Mouse (Mus musculus) 416B (cell line): ENCODE measurements around the gene Gcg.
A peak's percentile ranks its signal among the peaks of the same experiment; 100 is the strongest.

Source experiments
- DNase-seq: peaks from one replicate; pipeline ENCODE4 v3.0.0; 2011; ENCODE audit warnings: low read depth

Gcg gene

DNA sequence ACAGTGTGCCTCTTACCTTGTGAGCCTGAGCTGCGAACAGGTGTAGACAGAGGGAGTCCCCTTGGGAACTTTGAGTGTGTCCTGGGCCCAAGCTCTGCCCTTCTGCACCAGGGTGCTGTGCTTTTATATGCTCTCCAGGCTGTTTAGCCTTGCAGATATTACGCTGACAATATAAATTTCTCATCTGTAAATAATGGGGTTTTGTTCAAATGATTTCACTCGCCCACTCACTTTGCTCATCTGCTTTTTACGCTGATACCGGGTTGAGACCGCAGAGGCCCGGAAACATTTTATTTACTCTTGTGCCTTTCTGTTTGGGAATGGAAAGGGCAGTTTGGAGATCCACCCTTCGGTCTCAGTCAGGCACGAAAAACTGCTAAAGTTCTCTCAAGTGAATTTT, at the start of gene Gcg:
Gene Gcg (minus strand): TSS at position 101 of the 400 bp plus-strand sequence.
- DNase-seq: no peak

DNA sequence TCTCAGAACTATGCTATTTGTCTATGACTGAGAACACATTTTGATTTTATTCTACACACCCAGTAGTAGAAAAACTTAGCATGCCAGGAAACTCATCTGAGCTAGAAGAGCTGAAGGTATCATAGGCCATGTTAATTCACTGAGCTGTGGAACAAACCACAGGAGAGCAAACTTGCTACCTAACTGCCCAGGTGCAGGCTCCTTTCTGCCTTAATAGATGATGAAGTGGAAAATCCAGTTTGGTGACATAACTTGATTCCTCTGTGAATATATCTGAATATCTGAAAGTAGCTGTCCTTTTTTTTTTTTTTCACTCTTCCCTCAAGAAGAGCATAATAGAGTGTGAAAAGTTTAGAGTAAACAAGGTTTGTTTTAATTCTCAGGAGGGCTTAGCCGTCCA, 47.6 kb upstream of the Gcg start:
- DNase-seq: no peak

GRCm38 (mm10) chr2:62526399-62526798, 42.9 kb upstream of the Gcg start:
- DNase-seq: no peak

DNA sequence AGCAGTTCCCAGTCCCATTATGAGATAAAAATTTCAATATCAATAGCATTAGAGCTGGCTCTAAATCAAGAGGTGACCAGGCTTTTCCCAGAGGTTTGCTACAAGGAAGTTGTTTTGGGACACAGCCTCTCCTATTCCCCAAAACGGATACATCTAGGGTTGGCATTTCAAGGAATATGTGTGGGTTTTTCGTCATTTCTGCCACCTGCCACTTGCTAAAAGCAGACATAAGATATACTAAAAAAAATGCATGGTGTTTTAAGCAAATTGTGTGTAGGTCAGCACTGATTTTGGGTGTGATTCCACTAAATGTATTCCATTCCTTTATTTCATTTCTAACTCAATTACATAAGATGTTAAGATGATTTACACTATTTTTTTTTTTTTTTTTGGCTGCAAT, 34.3 kb upstream of the Gcg start:
- DNase-seq: no peak

- DNase-seq: no peak
These were observed 31.0 kb upstream of the Gcg start for GRCm38 (mm10) chr2:62514477-62514876.

DNA sequence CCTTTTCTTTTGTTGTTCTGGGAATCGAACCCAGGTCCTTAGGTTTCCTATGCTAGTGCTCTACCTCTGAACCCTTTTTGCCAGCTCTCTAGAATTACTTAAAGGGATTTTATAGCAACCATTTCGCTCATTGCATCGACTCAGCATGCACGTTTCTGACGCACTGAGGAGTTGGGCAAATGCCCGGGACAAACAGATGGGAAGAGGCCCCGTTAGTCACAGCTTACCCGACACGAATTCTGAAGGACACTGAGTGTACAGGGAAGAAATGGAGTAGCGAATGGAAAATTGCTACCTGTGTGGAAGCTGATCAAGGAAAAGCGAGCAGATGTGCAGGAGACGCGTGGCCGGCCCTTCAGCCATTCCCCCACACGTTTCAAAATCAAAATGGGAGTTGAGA, 30.0 kb upstream of the Gcg start:
- DNase-seq: no peak

DNA sequence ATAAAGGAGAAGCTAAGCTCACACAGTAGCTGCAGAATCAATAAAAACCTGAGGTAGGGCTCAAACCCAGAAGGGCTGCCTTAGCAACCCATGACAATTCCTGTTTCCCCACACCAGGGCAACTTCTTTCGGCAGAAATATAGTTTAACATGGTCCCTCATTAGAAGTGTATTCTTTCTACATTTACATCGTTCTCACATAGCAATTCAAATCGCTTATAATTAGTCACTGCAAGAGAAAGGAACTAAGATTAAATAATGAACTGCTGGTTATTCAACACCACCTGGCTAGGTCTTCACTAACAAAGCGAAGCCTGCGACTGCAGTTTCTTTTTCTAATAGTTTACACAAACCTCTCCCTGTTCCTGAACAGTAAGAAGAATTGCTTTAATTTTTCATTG, 23.7 kb upstream of the Gcg start:
- DNase-seq: no peak

GRCm38 (mm10) chr2:62506441-62506840, 23.0 kb upstream of the Gcg start:
- no peak for DNase-seq

GRCm38 (mm10) chr2:62504269-62504796, 20.9 kb upstream of the Gcg start:
- DNase-seq: no peak

DNA sequence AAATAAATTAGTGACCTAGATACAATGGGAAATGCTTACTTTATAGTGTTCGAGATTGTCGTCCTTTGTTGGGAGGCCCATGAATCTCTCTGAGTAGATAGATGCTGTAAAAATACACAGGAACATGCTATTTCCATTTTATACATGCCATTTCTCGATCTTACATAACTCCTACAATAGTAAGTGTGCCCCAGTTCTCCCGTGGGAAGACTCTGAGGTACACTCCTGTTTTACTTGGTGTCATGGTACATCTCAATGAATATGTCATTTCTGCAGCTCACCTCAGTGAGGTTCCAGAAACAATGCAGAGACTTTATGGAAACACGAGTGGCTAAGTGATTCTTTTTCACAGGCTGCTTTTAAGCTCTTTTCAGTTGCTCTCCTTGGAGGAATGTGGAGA, 19.9 kb upstream of the Gcg start:
- no peak for DNase-seq

DNA sequence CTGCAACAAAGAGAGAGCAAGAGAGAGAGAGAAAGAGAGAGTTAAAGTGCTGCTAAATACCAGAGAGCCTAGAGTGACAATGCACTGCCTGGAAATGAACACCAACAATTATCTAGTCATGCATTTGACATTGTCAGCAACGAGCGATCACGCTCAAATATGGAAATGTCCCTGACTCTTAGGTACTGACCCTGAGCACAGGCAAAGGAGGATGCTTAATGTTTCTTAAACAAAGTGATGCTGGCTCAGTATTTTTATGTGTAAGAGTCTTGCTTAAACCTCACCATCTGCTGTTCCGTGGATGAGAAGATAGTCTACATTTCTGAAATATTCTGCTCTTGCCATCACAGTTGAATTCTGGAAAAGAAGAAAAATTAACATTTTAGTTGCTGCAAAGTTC, 19.1 kb upstream of the Gcg start:
- DNase-seq: no peak

GRCm38 (mm10) chr2:62498821-62499220, 15.4 kb upstream of the Gcg start:
- no peak for DNase-seq

- no peak for DNase-seq
These were observed 14.6 kb upstream of the Gcg start for GRCm38 (mm10) chr2:62498086-62498485.

- DNase-seq: no peak
These were observed 14.0 kb upstream of the Gcg start for GRCm38 (mm10) chr2:62497333-62498002.

DNA sequence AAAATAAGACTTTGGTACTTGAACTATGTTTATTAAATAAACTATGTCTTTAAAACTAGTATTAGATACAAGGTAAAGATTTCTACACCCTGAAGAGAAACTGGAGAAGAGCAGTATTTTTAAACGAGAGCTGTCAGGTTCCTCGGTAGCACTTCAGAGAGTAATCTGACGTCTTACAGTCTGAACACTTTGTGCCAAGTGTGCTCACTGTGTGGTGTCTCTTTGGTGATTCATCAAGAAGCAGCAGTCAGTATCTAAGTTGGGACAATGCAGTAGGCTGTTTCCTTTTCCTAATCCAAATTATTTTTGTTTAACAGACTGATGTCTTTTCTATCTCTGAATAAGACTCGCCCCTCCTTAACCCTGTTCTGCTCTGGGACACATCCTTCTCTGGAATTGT, 12.0 kb upstream of the Gcg start:
- DNase-seq: no peak

DNA sequence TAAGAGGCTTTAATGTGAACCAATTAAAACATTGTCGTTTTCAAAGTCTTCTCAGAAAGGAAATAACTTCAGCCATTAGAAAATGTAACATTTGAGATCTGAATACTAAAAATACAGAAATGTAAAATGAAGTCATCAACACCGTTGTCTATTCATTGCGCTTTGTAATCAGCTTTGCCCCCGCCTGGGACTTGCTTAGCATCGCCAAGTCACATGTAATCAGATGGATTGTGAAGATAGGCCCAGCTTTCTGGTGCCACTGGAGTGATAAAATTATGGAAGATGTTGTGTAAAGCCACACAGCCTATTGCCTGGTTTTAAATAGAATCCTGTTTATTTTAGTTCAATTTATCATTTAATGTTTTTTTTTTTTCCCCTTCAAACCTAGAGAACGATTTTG, 6.4 kb upstream of the Gcg start:
- DNase-seq: no peak

GRCm38 (mm10) chr2:62484906-62485305, 1.5 kb upstream of the Gcg start:
- peak; percentile 57 for DNase-seq

- no peak for DNase-seq
These were observed 2.9 kb downstream of the Gcg start for GRCm38 (mm10) chr2:62480285-62481198.

- no peak for DNase-seq
These were observed 13.9 kb downstream of the Gcg start for GRCm38 (mm10) chr2:62469551-62469950.

DNA sequence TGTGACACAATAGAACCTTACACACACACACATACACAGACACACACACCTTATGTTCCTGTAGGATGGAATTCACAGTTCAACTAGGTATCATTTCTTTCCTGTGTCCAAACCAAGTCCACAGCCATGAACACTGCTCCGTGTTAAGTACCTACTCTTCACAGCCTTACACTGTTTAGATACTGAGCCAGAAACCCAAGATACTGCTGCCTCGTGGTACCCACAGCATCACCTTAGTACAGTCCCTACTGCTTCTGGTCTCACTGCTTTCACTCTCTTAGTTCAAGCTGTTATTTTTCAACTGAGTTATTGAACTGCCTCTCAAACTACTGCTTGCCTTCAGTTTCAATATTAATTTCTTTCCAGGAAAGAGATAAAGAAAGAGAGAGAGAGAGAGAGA, 20.2 kb downstream of the Gcg start:
- DNase-seq: no peak

DNA sequence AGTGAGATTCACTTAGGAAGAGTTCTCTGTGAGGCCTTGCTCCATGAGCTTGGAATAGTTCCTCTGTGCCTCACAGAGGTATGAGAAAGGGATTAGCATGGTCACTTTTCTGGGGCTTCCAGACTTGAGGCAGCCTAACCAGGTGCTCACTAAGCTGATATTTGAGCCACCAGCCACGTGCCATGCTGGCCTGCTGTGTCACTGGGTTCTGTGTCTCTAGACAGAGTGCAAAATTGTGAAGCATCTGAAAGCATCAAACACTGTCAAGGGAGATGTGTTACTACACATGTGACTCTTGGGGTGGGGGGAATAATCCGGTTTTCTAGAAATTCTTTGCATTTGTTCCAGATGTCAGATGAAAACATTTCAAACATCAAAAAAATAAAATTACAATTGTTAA, 21.3 kb downstream of the Gcg start:
- DNase-seq: no peak

DNA sequence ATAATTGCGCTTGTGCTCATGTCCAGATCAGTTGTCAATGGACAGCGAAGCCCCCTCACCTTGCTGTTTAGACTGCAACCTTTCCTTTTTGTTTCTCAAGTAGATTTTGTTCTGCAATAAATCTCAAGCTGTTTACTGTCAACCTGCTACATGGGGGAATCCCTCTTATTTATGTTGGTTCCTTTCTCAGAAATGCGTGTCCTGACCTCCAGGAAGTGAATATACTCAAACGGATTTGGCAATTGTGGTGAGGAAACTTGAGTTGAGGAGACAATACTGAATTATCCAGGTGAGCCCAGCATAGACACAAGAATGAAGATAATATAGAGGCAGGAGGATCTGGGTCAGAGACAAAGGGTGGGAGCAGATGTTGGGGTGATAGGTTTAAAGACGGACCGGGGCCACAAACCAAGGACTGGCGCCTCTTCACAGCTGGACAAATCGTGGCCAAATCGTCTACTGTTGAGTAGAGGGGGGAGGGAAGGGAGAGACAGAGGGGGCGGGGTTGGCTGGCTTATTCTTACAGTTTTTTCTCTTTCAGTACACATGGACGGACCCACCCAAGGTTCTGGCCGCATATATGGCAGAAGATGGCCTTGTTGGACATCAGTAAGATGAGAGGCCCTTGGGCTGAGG, 22.5 kb downstream of the Gcg start:
- DNase-seq: no peak

DNA sequence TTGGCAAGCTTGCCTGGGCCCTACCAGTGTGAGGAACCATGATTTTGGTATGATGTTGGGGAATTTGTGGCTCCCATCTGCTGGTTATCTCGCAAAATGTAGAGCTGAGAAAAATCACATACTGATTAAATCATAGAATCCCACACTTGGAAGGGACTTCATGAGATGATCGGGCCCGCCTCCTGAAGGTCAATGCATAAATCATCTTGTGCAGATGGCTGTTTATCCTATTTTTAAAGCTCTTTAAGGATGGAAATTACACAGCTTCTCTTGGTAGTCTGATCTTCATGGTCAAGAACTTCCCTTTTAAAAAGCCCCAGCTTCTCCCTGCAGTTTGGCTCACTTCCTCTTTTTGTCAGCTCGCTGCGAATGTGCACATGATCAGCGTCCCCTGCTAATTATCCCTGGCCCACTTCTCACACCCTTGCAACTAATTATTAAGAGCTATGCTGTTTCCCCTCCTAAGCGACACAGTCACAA, 23.2 kb downstream of the Gcg start:
- DNase-seq: peak; percentile 88
